Mouse (Mus musculus) kidney, embryonic 15.5 days (tissue): Measurements from ENCODE around the gene Lef1. TPM values are rescaled to one million over a fixed set of nuclear protein-coding genes. Genes with fewer than 3 reads are reported as not detected.
A peak's percentile ranks its signal among the peaks of the same experiment; 100 is the strongest.

Source experiments
- ATAC-seq: fragments of 200-750 bp; cut with Nextera tagmentation; replicated peaks from 2 replicates; pipeline ENCODE4 v1.8.0; 2017; ENCODE audit warnings: moderate TSS enrichment; ENCODE audit not compliant: low FRiP score
- H3K27ac ChIP-seq: fragments of 300-500 bp; sonication (generic); 2 replicates; pipeline ENCODE4 v1.5.1; 2015; ENCODE audit warnings: mild to moderate bottlenecking, inconsistent platforms
- H3K27me3 ChIP-seq: fragments of 300-500 bp; sonication (generic); 2 replicates; pipeline ENCODE4 v1.6.1; 2015; ENCODE audit warnings: inconsistent platforms
- H3K36me3 ChIP-seq: fragments of 300-500 bp; sonication (generic); 2 replicates; pipeline ENCODE4 v1.6.1; 2015; ENCODE audit warnings: inconsistent platforms
- H3K4me1 ChIP-seq: fragments of 300-500 bp; sonication (generic); 2 replicates; pipeline ENCODE4 v1.6.1; 2015; ENCODE audit warnings: inconsistent platforms
- H3K4me2 ChIP-seq: fragments of 300-500 bp; sonication (generic); 2 replicates; pipeline ENCODE4 v1.6.1; 2015; ENCODE audit warnings: moderate library complexity, mild to moderate bottlenecking, inconsistent platforms
- H3K4me3 ChIP-seq: fragments of 300-500 bp; sonication (generic); replicated peaks from 2 replicates; pipeline ENCODE4 v1.5.1; 2015; ENCODE audit warnings: mild to moderate bottlenecking, inconsistent platforms
- H3K9ac ChIP-seq: fragments of 300-500 bp; sonication (generic); 2 replicates; pipeline ENCODE4 v1.6.1; 2015; ENCODE audit warnings: mild to moderate bottlenecking, inconsistent platforms
- H3K9me3 ChIP-seq: fragments of 300-500 bp; sonication (generic); replicated peaks from 2 replicates; pipeline ENCODE4 v1.6.1; 2016; ENCODE audit warnings: inconsistent platforms
- WGBS: fragments of 180-500 bp; shearing (Covaris S2); methylation state at CpG from one replicate; pipeline ENCODE4 v1.1.7; 2015; ENCODE audit warnings: mixed read lengths; 5-methylcytosine and 5-hydroxymethylcytosine counted together
- polyA plus RNA-seq: library from polyadenylated mRNA; unstranded; fragments of >200 nt; fragmentation: Nextera tagmentation; extraction: Ambion mirVana; gene quantifications from 2 replicates; pipeline ENCODE4 v1.2.1, GENCODE M21; 2015

Lef1 gene
- polyA plus RNA-seq, 1 experiment from 2014 or later = 26.2 TPM

DNA sequence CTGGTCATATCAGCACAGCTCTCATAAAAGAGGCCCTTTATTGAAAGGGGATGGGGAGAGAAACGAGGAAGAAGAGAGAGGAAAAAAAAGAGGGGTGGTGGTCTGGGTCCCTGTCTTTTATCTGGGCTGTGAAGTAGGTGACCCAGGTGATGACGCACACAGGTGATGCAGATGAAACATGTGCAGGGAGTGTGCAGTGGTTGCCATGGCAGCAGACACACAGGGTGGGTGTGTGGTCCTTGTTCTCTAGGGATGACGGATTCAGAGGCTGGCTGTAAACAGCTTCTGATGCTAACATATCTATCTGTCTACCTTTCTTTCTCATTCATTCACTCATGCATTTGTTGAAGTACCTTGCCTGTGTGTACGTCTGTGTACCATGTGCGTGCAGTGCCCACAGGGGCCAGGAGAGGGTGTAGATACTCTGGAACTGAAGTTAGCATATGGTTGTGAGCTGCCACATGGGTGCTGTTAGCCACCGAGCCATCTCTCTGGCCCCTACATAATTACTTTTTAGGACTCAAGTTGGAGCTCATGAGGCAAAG is 59.9 kb downstream of the Lef1 start:
- Histone ChIP-seq H3K9me3 (no peaks in the 10 kb centered on the region), H3K27me3 (no peaks in the 10 kb centered on the region), H3K36me3 (no peaks in the 10 kb centered on the region), H3K4me2 (no peak overlapping the region), H3K27ac (no peak overlapping the region), H3K4me1 (peaks cover 4% of the 10 kb centered on the region; the same call in 1 of the 2 replicates), H3K4me3 (no peak overlapping the region), H3K9ac (no peak overlapping the region)
- 86% methylated on average over 6 of the region's 6 CpGs for WGBS
- no peak for ATAC-seq

DNA sequence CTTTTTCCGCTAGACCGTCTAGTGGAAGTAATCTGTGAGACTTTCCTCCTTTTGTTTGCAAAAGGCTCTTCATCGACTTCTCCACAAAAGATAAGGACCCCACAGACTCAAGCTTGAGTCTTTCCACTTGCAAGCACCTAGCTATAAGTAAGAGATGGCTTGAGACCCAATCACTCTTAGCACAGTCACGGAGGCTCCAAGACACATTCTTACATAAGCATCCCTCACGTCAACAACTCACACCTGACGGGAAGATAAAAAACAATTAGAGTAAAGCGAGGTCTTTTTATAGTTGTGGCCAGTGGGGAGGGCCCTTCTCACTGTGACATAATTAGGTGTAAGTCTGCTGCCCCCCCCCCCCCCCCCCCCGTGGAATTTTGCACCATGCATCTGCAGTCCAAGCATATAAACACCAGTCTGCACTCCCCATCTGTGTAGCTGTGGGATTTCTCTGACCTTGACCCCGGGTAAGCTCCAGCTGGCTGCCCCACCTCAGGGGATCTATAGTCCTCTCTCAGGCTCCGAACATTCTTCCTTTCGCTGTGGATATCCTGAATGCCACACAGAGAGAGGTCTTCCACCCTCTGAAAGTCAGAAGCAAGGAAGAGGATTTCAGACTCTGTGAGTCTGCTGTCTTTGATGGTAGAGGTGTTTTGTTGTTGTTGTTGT is 61.2 kb downstream of the Lef1 start:
- ATAC-seq = no peak
- no peak overlapping the region for H3K9ac ChIP-seq
- no peaks in the 10 kb centered on the region for H3K9me3 ChIP-seq
- peaks cover 4% of the 10 kb centered on the region; the same call in 1 of the 2 replicates for H3K4me1 ChIP-seq
- no peaks in the 10 kb centered on the region for H3K27me3 ChIP-seq
- 67% methylated on average over 10 of the region's 11 CpGs for WGBS
- no peaks in the 10 kb centered on the region for H3K36me3 ChIP-seq
- no peak overlapping the region for H3K27ac ChIP-seq
- H3K4me2 ChIP-seq = no peak overlapping the region
- no peak overlapping the region for H3K4me3 ChIP-seq

GRCm38 (mm10) chr3:131172293-131172692 is 62.0 kb downstream of the Lef1 start:
- Histone ChIP-seq H3K27me3 (no peaks in the 10 kb centered on the region), H3K4me3 (no peak overlapping the region), H3K36me3 (no peaks in the 10 kb centered on the region), H3K4me2 (no peak overlapping the region), H3K4me1 (peaks cover 4% of the 10 kb centered on the region; the same call in 1 of the 2 replicates), H3K9ac (no peak overlapping the region), H3K27ac (no peak overlapping the region), H3K9me3 (no peaks in the 10 kb centered on the region)
- WGBS = 78% methylated on average over 4 of the region's 4 CpGs
- ATAC-seq = no peak

- Histone ChIP-seq H3K4me1 (0 out of 2 replicates have a peak, but pooled peaks cover 9% of the 10 kb centered on the region), H3K27me3 (no peaks in the 10 kb centered on the region), H3K9me3 (no peaks in the 10 kb centered on the region), H3K36me3 (no peaks in the 10 kb centered on the region), H3K4me2 (no peak overlapping the region), H3K27ac (no peak overlapping the region), H3K9ac (no peak overlapping the region), H3K4me3 (no peak overlapping the region)
- no peak for ATAC-seq
- 73% methylated on average over 11 of the region's 11 CpGs for WGBS
Observed at GRCm38 (mm10) chr3:131181006-131181405, 70.7 kb downstream of the Lef1 start.

GRCm38 (mm10) chr3:131182158-131182557 is 71.9 kb downstream of the Lef1 start:
- no peaks in the 10 kb centered on the region for H3K9me3 ChIP-seq
- WGBS = 32% methylated on average over 6 of the region's 6 CpGs
- H3K27ac ChIP-seq = no peak overlapping the region
- H3K4me1 ChIP-seq = 0 out of 2 replicates have a peak, but pooled peaks cover 9% of the 10 kb centered on the region
- H3K9ac ChIP-seq = no peak overlapping the region
- no peak overlapping the region for H3K4me3 ChIP-seq
- H3K36me3 ChIP-seq = no peaks in the 10 kb centered on the region
- no peaks in the 10 kb centered on the region for H3K27me3 ChIP-seq
- no peak overlapping the region for H3K4me2 ChIP-seq
- ATAC-seq = peak; percentile 69; the same call in 1 of the 2 replicates

- 81% methylated on average over 5 of the region's 5 CpGs for WGBS
- Histone ChIP-seq H3K27ac (no peak overlapping the region), H3K4me1 (0 out of 2 replicates have a peak, but pooled peaks cover 10% of the 10 kb centered on the region), H3K4me3 (no peak overlapping the region), H3K9ac (no peak overlapping the region), H3K9me3 (no peaks in the 10 kb centered on the region), H3K36me3 (no peaks in the 10 kb centered on the region), H3K27me3 (no peaks in the 10 kb centered on the region), H3K4me2 (no peak overlapping the region)
- 0 out of 2 replicates have a peak, but pooled peaks have one; percentile 7 for ATAC-seq
Observed at GRCm38 (mm10) chr3:131186193-131186592, 75.9 kb downstream of the Lef1 start.

DNA sequence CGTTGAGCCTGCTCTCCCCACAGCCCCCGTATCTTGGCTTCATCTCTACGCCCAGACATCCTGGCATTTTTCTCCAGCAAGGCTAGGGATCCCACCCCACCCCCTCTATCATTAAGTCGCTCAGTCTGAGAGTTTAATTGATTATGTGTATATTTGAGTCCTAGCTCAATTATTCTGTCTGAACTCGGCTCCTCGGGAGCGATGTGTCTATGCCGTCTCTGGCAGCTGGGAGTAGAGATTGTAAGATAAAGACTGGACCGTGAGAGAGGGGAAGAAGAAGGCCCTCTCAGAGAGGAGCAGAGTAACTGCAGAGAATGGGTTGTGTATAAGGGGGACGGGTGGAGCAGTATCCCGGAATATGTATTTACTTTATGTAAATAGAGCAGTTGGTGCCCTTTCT is 80.0 kb downstream of the Lef1 start:
- Histone ChIP-seq H3K4me3 (no peak overlapping the region), H3K9ac (no peak overlapping the region), H3K27ac (no peak overlapping the region), H3K9me3 (no peaks in the 10 kb centered on the region), H3K36me3 (no peaks in the 10 kb centered on the region), H3K27me3 (no peaks in the 10 kb centered on the region), H3K4me1 (0 out of 2 replicates have a peak, but pooled peaks cover 6% of the 10 kb centered on the region), H3K4me2 (no peak overlapping the region)
- no peak for ATAC-seq
- WGBS = 49% methylated on average over 11 of the region's 11 CpGs

DNA sequence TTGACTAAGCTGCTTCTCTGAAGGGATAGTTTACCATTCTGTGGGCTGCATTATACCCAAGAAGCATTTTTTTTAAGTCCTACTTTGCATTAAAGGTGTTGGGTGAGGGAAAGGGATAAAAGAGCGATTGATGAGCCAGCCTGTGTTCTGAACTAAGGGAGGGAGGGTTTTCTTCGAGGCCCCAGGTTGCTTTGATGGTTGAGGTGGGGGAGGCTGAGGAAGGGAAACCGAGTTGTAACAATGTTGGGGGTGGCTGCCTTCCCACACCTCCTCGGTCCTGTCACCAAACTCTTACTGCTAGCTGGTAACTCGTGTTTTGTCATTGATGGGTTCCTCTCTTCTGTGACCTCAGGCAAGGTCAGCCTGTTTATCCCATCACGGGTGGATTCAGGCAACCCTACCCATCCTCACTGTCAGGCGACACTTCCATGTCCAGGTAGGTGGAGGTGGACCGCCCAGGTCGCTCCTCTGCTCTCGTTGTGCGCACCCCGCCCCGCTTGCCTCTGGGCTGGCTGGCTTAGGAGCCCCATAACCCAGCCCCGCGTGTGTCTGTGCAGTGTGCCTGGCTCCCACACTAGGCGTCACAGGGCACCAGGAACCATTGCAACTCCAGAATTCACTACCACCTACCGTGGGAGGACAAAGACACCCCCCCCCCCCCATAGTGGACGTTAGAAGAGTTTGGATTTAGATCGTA is 80.5 kb downstream of the Lef1 start:
- Histone ChIP-seq H3K27me3 (no peaks in the 10 kb centered on the region), H3K9me3 (no peaks in the 10 kb centered on the region), H3K4me1 (0 out of 2 replicates have a peak, but pooled peaks cover 6% of the 10 kb centered on the region), H3K4me2 (no peak overlapping the region), H3K36me3 (no peaks in the 10 kb centered on the region), H3K9ac (no peak overlapping the region), H3K27ac (no peak overlapping the region), H3K4me3 (no peak overlapping the region)
- 0 out of 2 replicates have a peak, but pooled peaks have one; percentile 40 for ATAC-seq
- 74% methylated on average over 19 of the region's 19 CpGs for WGBS

DNA sequence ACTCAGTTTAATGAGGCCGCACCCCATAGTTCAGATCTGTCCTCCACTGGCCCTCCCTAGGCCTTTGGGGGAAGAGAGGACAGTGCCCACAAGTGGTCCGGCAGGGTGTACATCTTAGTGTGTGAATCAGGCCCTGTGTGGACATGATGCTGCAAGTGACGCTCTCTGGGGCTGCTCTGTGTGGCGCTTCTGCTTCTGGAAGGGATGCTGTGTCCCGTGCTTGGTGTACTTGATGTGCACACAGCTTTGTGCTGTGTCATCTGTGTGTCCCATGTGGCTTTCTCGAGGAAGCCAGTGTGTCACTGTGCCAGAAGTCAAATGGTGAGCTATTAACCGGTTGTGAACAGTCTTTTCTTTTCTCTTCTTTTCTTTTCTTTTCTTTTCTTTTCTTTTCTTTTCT is 81.2 kb downstream of the Lef1 start:
- Histone ChIP-seq H3K9ac (no peak overlapping the region), H3K4me2 (no peak overlapping the region), H3K4me1 (0 out of 2 replicates have a peak, but pooled peaks cover 6% of the 10 kb centered on the region), H3K27ac (no peak overlapping the region), H3K27me3 (no peaks in the 10 kb centered on the region), H3K36me3 (no peaks in the 10 kb centered on the region), H3K9me3 (no peaks in the 10 kb centered on the region), H3K4me3 (no peak overlapping the region)
- no peak for ATAC-seq
- WGBS = 87% methylated on average over 7 of the region's 7 CpGs

- Histone ChIP-seq H3K27me3 (no peaks in the 10 kb centered on the region), H3K36me3 (no peaks in the 10 kb centered on the region), H3K4me1 (peaks cover 5% of the 10 kb centered on the region; the same call in 1 of the 2 replicates), H3K9me3 (no peaks in the 10 kb centered on the region), H3K9ac (no peak overlapping the region), H3K4me3 (no peak overlapping the region), H3K27ac (no peak overlapping the region), H3K4me2 (no peak overlapping the region)
- 81% methylated on average over 10 of the region's 10 CpGs for WGBS
- ATAC-seq = no peak
Observed at GRCm38 (mm10) chr3:131196050-131196449, 85.8 kb downstream of the Lef1 start.

DNA sequence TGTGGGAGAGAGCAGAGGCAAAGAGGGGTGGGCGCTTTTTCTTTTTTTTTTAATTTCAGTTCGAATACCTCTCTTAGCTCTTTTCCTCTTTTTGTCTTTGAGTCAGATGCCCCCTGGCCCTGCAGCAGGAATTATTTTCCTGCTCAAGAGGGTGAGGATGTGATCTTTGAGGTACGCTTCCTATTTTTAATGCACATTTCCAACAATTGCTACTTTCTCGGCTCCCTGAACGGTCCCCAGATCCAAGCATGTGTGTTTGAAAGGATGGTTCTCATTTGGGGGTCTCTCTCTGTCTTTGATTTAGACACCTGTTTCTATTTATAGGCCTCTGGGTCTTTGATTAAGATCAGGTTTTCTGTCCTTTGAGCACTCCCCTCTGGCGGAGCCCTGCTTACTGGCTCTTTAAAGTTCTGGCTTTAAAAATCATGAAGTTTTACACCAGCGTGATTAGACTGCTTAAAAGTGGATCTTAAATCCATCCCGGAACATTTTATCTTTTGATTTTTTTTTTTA is 86.3 kb downstream of the Lef1 start:
- Histone ChIP-seq H3K9me3 (no peaks in the 10 kb centered on the region), H3K4me2 (no peak overlapping the region), H3K27ac (no peak overlapping the region), H3K4me3 (no peak overlapping the region), H3K36me3 (no peaks in the 10 kb centered on the region), H3K9ac (no peak overlapping the region), H3K4me1 (peaks cover 5% of the 10 kb centered on the region; the same call in 1 of the 2 replicates), H3K27me3 (no peaks in the 10 kb centered on the region)
- WGBS = 82% methylated on average over 8 of the region's 8 CpGs
- ATAC-seq = no peak

- WGBS = 75% methylated on average over 3 of the region's 3 CpGs
- no peak for ATAC-seq
- H3K27ac ChIP-seq = no peak overlapping the region
- no peaks in the 10 kb centered on the region for H3K9me3 ChIP-seq
- H3K36me3 ChIP-seq = no peaks in the 10 kb centered on the region
- H3K27me3 ChIP-seq = no peaks in the 10 kb centered on the region
- no peak overlapping the region for H3K4me2 ChIP-seq
- no peak overlapping the region for H3K9ac ChIP-seq
- H3K4me1 ChIP-seq = peaks cover 11% of the 10 kb centered on the region
- H3K4me3 ChIP-seq = no peak overlapping the region
Observed at GRCm38 (mm10) chr3:131198991-131199390, 88.7 kb downstream of the Lef1 start.
